Mouse (Mus musculus) thymus, adult 2 months (tissue): ENCODE results near the gene Gpr18.

Experiments
- CTCF ChIP-seq: fragments of 200-500 bp; IDR thresholded peaks from 2 replicates; pipeline ENCODE4 v1.5.1; 2012; ENCODE audit warnings: mild to moderate bottlenecking, control low read depth, low read length, moderate library complexity, borderline replicate concordance; ENCODE audit not compliant: control insufficient read depth, poor library complexity, insufficient read depth; ENCODE audit errors: extremely low read depth
- POLR2A ChIP-seq: fragments of 200-500 bp; IDR thresholded peaks from 2 replicates; pipeline ENCODE4 v1.6.1; 2012; ENCODE audit warnings: mild to moderate bottlenecking, low read length, control low read depth, moderate library complexity; ENCODE audit not compliant: control insufficient read depth, poor library complexity, insufficient read depth; ENCODE audit errors: extremely low read depth

GRCm38 (mm10) chr14:121931594-121931993 is 16.0 kb upstream of the Gpr18 start:
- TF ChIP-seq CTCF (no peak), POLR2A (no peak)
